Mouse (Mus musculus) activated CD4-positive, CD25-positive, alpha-beta regulatory T cell, adult 9 weeks (primary cell): ENCODE results near the gene Hist1h2bq. TPM values are rescaled to one million over a fixed set of nuclear protein-coding genes. Genes with fewer than 3 reads are reported as not detected.

Experiments used
- polyA plus RNA-seq: library from polyadenylated mRNA; unstranded; fragments of 100-300 nt; shearing (Covaris generic); gene quantifications from one replicate; pipeline ENCODE4 v1.2.1, GENCODE M21; 2017

Gene Hist1h2bq
- polyA plus RNA-seq, result 9.2 TPM

DNA sequence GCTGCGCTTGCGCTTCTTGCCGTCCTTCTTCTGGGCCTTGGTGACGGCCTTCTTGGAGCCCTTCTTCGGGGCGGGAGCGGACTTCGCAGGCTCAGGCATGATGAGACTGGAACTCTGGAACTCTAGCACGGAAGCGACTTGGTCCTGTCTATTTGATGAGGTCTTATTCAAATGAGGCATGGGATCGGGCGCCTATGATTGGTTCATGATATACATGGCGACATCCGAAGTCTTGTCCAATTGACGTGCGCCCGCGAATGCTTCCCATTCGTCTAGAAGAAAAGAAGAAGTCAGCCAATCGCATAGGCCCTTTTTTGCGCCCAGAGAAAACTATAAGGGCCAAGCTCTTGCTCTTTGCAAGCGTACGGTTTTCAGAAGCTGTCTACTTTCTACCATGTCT, at the start of gene Hist1h2bq, which contains the start of gene Hist1h2ao:
Gene Hist1h2bq, minus strand, starts transcription at position 125 of the 400 bp plus-strand sequence.
Gene Hist1h2ao, plus strand, starts transcription at position 393 of the 400 bp plus-strand sequence.

DNA sequence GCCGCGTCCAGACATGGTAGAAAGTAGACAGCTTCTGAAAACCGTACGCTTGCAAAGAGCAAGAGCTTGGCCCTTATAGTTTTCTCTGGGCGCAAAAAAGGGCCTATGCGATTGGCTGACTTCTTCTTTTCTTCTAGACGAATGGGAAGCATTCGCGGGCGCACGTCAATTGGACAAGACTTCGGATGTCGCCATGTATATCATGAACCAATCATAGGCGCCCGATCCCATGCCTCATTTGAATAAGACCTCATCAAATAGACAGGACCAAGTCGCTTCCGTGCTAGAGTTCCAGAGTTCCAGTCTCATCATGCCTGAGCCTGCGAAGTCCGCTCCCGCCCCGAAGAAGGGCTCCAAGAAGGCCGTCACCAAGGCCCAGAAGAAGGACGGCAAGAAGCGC, 23.5 kb upstream of the Hist1h2bq start, which contains the start of the genes Hist1h2ap and Hist1h2br:
Gene Hist1h2ap, minus strand, starts transcription at position 47 of the 400 bp plus-strand sequence.
Gene Hist1h2br, plus strand, starts transcription at position 283 of the 400 bp plus-strand sequence.

GRCm38 (mm10) chr13:21831418-21832394, 21.7 kb upstream of the Hist1h2bq start, which contains the start of gene Hist1h4n:
Gene Hist1h4n (minus strand): TSS chr13:21832196.

GRCm38 (mm10) chr13:21811539-21811938, 1.5 kb upstream of the Hist1h2bq start, which contains the start of gene Hist1h4m:
Gene Hist1h4m (plus strand): TSS chr13:21811746.

GRCm38 (mm10) chr13:21786899-21787629, 22.9 kb downstream of the Hist1h2bq start, which contains the start of the genes Hist1h2an and Hist1h2bp:
Gene Hist1h2an (minus strand): TSS chr13:21787218.
Gene Hist1h2bp (plus strand): TSS chr13:21787461.

GRCm38 (mm10) chr13:21783255-21783617, 26.8 kb downstream of the Hist1h2bq start, which contains the start of gene Hist1h3i:
Gene Hist1h3i (minus strand): TSS chr13:21783370.

DNA sequence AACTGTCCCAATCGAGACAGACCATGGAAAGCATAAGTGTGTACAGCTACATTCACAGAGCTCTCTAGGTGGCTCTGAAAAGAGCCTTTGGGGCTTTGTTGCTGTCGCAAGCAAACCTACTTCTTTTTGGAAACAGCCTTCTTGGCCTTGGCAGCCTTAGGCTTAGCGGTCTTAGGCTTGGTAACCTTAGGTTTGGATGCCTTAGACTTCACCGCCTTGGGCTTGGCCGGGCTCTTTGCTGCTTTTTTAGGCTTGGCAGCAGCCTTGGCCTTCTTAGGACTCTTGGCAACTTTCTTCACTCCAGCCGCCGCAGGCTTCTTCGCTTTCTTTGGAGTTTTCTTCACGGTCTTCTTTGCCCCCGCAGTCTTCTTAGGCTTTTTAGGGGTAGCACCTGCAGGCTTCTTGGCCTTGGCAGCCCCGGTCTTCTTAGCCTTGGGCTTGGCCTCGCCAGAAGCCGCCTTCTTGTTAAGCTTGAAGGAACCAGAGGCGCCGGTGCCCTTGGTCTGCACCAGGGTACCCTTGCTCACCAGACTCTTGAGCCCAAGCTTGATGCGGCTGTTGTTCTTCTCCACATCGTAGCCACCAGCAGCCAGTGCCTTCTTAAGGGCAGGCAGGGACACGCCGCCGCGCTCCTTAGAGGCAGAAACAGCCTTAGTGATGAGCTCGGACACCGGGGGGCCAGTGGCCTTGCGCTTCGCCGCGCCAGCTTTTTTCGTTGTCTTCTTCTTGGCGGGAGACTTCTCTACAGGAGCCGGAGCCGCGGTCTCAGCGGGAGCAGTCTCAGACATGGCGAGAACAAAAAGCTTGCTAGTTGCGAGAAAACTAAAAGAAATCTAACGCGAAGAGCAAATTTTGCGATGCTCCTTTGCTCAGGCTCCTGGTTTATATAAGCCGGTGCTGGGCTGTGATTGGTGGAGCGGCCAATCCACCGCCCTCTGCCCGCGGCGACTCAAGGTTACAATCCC, 29.9 kb downstream of the Hist1h2bq start, which contains the start of gene Hist1h1b:
Gene Hist1h1b, minus strand, starts transcription at position 859 of the 965 bp plus-strand sequence.

Other genes with a start within 250 kb of the Hist1h2bq start
- not detected for gene Olfr1364, start 228.4 kb downstream of the Hist1h2bq start, polyA plus RNA-seq
- not detected for gene Olfr1362, start 196.2 kb downstream of the Hist1h2bq start, polyA plus RNA-seq
- gene Olfr11, start 167.7 kb downstream of the Hist1h2bq start, polyA plus RNA-seq, result not detected
- gene Olfr1361, start 146.8 kb downstream of the Hist1h2bq start, polyA plus RNA-seq, result not detected
- not detected for gene Olfr1360, start 132.8 kb downstream of the Hist1h2bq start, polyA plus RNA-seq
- gene Olfr1359, start 112.1 kb downstream of the Hist1h2bq start, polyA plus RNA-seq, result not detected
- not detected for gene Hist1h2bl, start 94.1 kb downstream of the Hist1h2bq start, polyA plus RNA-seq
- gene Hist1h2ai, start 93.8 kb downstream of the Hist1h2bq start, polyA plus RNA-seq, result not detected
- not detected for gene Hist1h3h, start 92.5 kb downstream of the Hist1h2bq start, polyA plus RNA-seq
- 0.72 TPM for gene Hist1h2bm, start 88.2 kb downstream of the Hist1h2bq start, polyA plus RNA-seq
- gene Hist1h4j, start 75.1 kb downstream of the Hist1h2bq start, polyA plus RNA-seq, result 0.42 TPM
- gene Hist1h4k, start 59.7 kb downstream of the Hist1h2bq start, polyA plus RNA-seq, result 15.6 TPM
- 2.0 TPM for gene Hist1h2ak, start 56.4 kb downstream of the Hist1h2bq start, polyA plus RNA-seq
- gene Hist1h2bn, start 56.1 kb downstream of the Hist1h2bq start, polyA plus RNA-seq, result 2.6 TPM
- gene Hist1h1b, start 29.6 kb downstream of the Hist1h2bq start, polyA plus RNA-seq, result 10.2 TPM
- not detected for gene Hist1h3i, start 26.8 kb downstream of the Hist1h2bq start, polyA plus RNA-seq
- gene Hist1h2an, start 23.0 kb downstream of the Hist1h2bq start, polyA plus RNA-seq, result not detected
- gene Hist1h2bp, start 22.7 kb downstream of the Hist1h2bq start, polyA plus RNA-seq, result 1.8 TPM
- not detected for gene Hist1h2ao, start 268 bp upstream of the Hist1h2bq start, polyA plus RNA-seq
- 32.8 TPM for gene Hist1h4m, start 1.5 kb upstream of the Hist1h2bq start, polyA plus RNA-seq
- gene Hist1h4n, start 22.0 kb upstream of the Hist1h2bq start, polyA plus RNA-seq, result 20.2 TPM
- 122 TPM for gene Hist1h2ap, start 23.3 kb upstream of the Hist1h2bq start, polyA plus RNA-seq
- gene Hist1h2br, start 23.5 kb upstream of the Hist1h2bq start, polyA plus RNA-seq, result 8.9 TPM
- 0.32 TPM for gene Zfp184, start 134.9 kb upstream of the Hist1h2bq start, polyA plus RNA-seq
- gene Pom121l2, start 171.0 kb upstream of the Hist1h2bq start, polyA plus RNA-seq, result not detected
- 0.23 TPM for gene Prss16, start 199.5 kb upstream of the Hist1h2bq start, polyA plus RNA-seq
- gene Hist1h2ah, start 225.4 kb upstream of the Hist1h2bq start, polyA plus RNA-seq, result not detected
- not detected for gene Hist1h2bk, start 225.7 kb upstream of the Hist1h2bq start, polyA plus RNA-seq
- gene Hist1h4i, start 231.2 kb upstream of the Hist1h2bq start, polyA plus RNA-seq, result 17.7 TPM
- gene Hist1h2ag, start 232.7 kb upstream of the Hist1h2bq start, polyA plus RNA-seq, result 1.4 TPM
- gene Hist1h2bj, start 233.0 kb upstream of the Hist1h2bq start, polyA plus RNA-seq, result 3.6 TPM